Mouse (Mus musculus) frontal cortex, postnatal 10 days (tissue): ENCODE results near the gene Elovl4.

ENCODE experiments used
- DNase-seq, 2 experiments: peaks; one replicate each; pipeline ENCODE4 v3.0.0; 2022; ENCODE audit warnings: low spot score in 2 of 2, mixed read lengths in 1 of 2

Gene Elovl4

GRCm38 (mm10) chr9:83805977-83806815 is at the start of gene Elovl4:
Gene Elovl4 (minus strand): TSS chr9:83806277.
- DNase-seq: peak; percentile 79 to 87

- no peak for DNase-seq
Observed at GRCm38 (mm10) chr9:83852464-83852863, 46.4 kb upstream of the Elovl4 start.

GRCm38 (mm10) chr9:83834748-83835313 is 28.8 kb upstream of the Elovl4 start:
- no peak for DNase-seq

- peak; percentile 86 to 90 for DNase-seq
Observed at GRCm38 (mm10) chr9:83833811-83834747, 28.0 kb upstream of the Elovl4 start, which contains the start of gene Ttk. Gene Ttk (plus strand): TSS chr9:83834689.

- no peak for DNase-seq
Observed at GRCm38 (mm10) chr9:83831152-83831551, 25.1 kb upstream of the Elovl4 start.

- no peak for DNase-seq
Observed at GRCm38 (mm10) chr9:83829896-83830295, 23.8 kb upstream of the Elovl4 start.

- DNase-seq: no peak
Observed at GRCm38 (mm10) chr9:83822925-83823324, 16.8 kb upstream of the Elovl4 start.

GRCm38 (mm10) chr9:83820976-83821375 is 14.9 kb upstream of the Elovl4 start:
- no peak for DNase-seq

GRCm38 (mm10) chr9:83819188-83819587 is 13.1 kb upstream of the Elovl4 start:
- no peak for DNase-seq

GRCm38 (mm10) chr9:83807562-83807961 is 1.5 kb upstream of the Elovl4 start:
- DNase-seq: no peak

GRCm38 (mm10) chr9:83805164-83805976 is 707 bp downstream of the Elovl4 start:
- peak; percentile 36 to 46 for DNase-seq

- DNase-seq: no peak
Observed at GRCm38 (mm10) chr9:83804341-83804740, 1.7 kb downstream of the Elovl4 start.

GRCm38 (mm10) chr9:83797898-83798297 is 8.2 kb downstream of the Elovl4 start:
- no peak for DNase-seq

GRCm38 (mm10) chr9:83796875-83797274 is 9.2 kb downstream of the Elovl4 start:
- DNase-seq: no peak

GRCm38 (mm10) chr9:83789326-83789725 is 16.8 kb downstream of the Elovl4 start:
- DNase-seq: no peak

- no peak for DNase-seq
Observed at GRCm38 (mm10) chr9:83785501-83785900, 20.6 kb downstream of the Elovl4 start.

GRCm38 (mm10) chr9:83778317-83778960 is 27.6 kb downstream of the Elovl4 start:
- no peak for DNase-seq

- DNase-seq: no peak
Observed at GRCm38 (mm10) chr9:83761318-83761717, 44.8 kb downstream of the Elovl4 start.

- no peak for DNase-seq
Observed at GRCm38 (mm10) chr9:83731877-83732276, 74.2 kb downstream of the Elovl4 start.

- no peak for DNase-seq
Observed at GRCm38 (mm10) chr9:83730836-83731235, 75.2 kb downstream of the Elovl4 start.
